Mouse (Mus musculus) lung, embryonic 15.5 days (tissue): ENCODE measurements around the gene Zfp354b. TPM values are rescaled to one million over a fixed set of nuclear protein-coding genes. Genes with fewer than 3 reads are reported as not detected.

ENCODE experiments used
- ATAC-seq: fragments of 200-750 bp; cut with Nextera tagmentation; 2 replicates; pipeline ENCODE4 v1.8.0; 2017; ENCODE audit warnings: moderate number of reproducible peaks, borderline replicate concordance; ENCODE audit not compliant: low FRiP score, low TSS enrichment; ENCODE audit errors: extremely low read depth
- H3K27ac ChIP-seq: fragments of 300-500 bp; sonication (generic); 2 replicates; pipeline ENCODE4 v1.5.1; 2015; ENCODE audit warnings: moderate library complexity, mild to moderate bottlenecking, inconsistent platforms
- H3K27me3 ChIP-seq: fragments of 300-500 bp; sonication (generic); 2 replicates; pipeline ENCODE4 v1.6.1; 2015; ENCODE audit warnings: inconsistent platforms
- H3K36me3 ChIP-seq: fragments of 300-500 bp; sonication (generic); 2 replicates; pipeline ENCODE4 v1.6.1; 2015; ENCODE audit warnings: inconsistent platforms
- H3K4me1 ChIP-seq: fragments of 300-500 bp; sonication (generic); 2 replicates; pipeline ENCODE4 v1.6.1; 2015; ENCODE audit warnings: inconsistent platforms
- H3K4me2 ChIP-seq: fragments of 300-500 bp; sonication (generic); 2 replicates; pipeline ENCODE4 v1.6.1; 2015; ENCODE audit warnings: inconsistent platforms, mild to moderate bottlenecking, moderate library complexity
- H3K4me3 ChIP-seq: fragments of 300-500 bp; sonication (generic); 2 replicates; pipeline ENCODE4 v1.5.1; 2015; ENCODE audit warnings: mild to moderate bottlenecking, inconsistent platforms
- H3K9ac ChIP-seq: fragments of 300-500 bp; sonication (generic); 2 replicates; pipeline ENCODE4 v1.6.1; 2015; ENCODE audit warnings: inconsistent platforms
- H3K9me3 ChIP-seq: fragments of 300-500 bp; sonication (generic); 2 replicates; pipeline ENCODE4 v1.6.1; 2016; ENCODE audit warnings: inconsistent platforms
- WGBS: fragments of 180-500 bp; shearing (Covaris S2); methylation state at CpG from one replicate; pipeline ENCODE4 v1.1.7; 2015; 5-methylcytosine and 5-hydroxymethylcytosine counted together
- polyA plus RNA-seq: library from polyadenylated mRNA; unstranded; fragments of >200 nt; fragmentation: Nextera tagmentation; extraction: Ambion mirVana; gene quantifications from 2 replicates; pipeline ENCODE4 v1.2.1, GENCODE M21; 2015

Gene Zfp354b
- polyA plus RNA-seq, 1 experiment from 2014 or later: 1.3 TPM

GRCm38 (mm10) chr11:50878641-50879040 is 52.8 kb downstream of the Zfp354b start:
- H3K4me2 ChIP-seq: no peak overlapping the region
- no peak overlapping the region for H3K9ac ChIP-seq
- ATAC-seq: no peak
- 84% methylated on average over 3 of the region's 3 CpGs for WGBS
- H3K27ac ChIP-seq: no peak overlapping the region
- H3K27me3 ChIP-seq: no peaks in the 10 kb centered on the region
- no peaks in the 10 kb centered on the region for H3K4me1 ChIP-seq
- H3K36me3 ChIP-seq: peaks cover 62% of the 10 kb centered on the region
- H3K4me3 ChIP-seq: no peak overlapping the region
- no peaks in the 10 kb centered on the region; the same call in 1 of the 2 replicates for H3K9me3 ChIP-seq

Other genes starting within 250 kb of the Zfp354b start
- 21.5 and 23.9 TPM in 2 replicates for gene Zfp354c, start 103.9 kb downstream of the Zfp354b start, polyA plus RNA-seq
- gene Zfp879, start 90.1 kb downstream of the Zfp354b start, polyA plus RNA-seq: 0.53 and 0.85 TPM in 2 replicates
- 0.04 TPM in 1 of 2 replicates, not detected in the other for gene Grm6, start 80.9 kb downstream of the Zfp354b start, polyA plus RNA-seq
- 8.1 and 9.2 TPM in 2 replicates for gene Zfp454, start 44.0 kb downstream of the Zfp354b start, polyA plus RNA-seq
- 13.0 and 13.3 TPM in 2 replicates for gene Zfp2, start 15.5 kb downstream of the Zfp354b start, polyA plus RNA-seq
- gene 4933414I15Rik, start 12.1 kb upstream of the Zfp354b start, polyA plus RNA-seq: not detected in 2 replicates
- not detected in 2 replicates for gene Prop1, start 22.1 kb upstream of the Zfp354b start, polyA plus RNA-seq
- not detected in 2 replicates for gene Olfr1378, start 34.9 kb upstream of the Zfp354b start, polyA plus RNA-seq
- not detected in 2 replicates for gene Olfr1377, start 50.3 kb upstream of the Zfp354b start, polyA plus RNA-seq
- gene Olfr51, start 72.0 kb upstream of the Zfp354b start, polyA plus RNA-seq: not detected in 2 replicates
- not detected in 2 replicates for gene Olfr54, start 82.6 kb upstream of the Zfp354b start, polyA plus RNA-seq
- not detected in 2 replicates for gene Olfr1375, start 116.5 kb upstream of the Zfp354b start, polyA plus RNA-seq
- 7.8 and 10.2 TPM in 2 replicates for gene Zfp354a, start 127.6 kb upstream of the Zfp354b start, polyA plus RNA-seq